Mouse (Mus musculus) heart, postnatal 0 days (tissue): ENCODE data around the gene Hat1. TPM values are rescaled to one million over a fixed set of nuclear protein-coding genes. Genes with fewer than 3 reads are reported as not detected.

ENCODE experiments used
- ATAC-seq: fragments of 200-750 bp; cut with Nextera tagmentation; 2 replicates; pipeline ENCODE4 v1.8.0; 2017; ENCODE audit warnings: low read depth, moderate number of reproducible peaks, moderate library complexity; ENCODE audit not compliant: insufficient read depth
- DNase-seq: peaks from one replicate; pipeline ENCODE4 v3.0.0-alpha.2; 2016; ENCODE audit warnings: low spot score
- H3K27ac ChIP-seq: fragments of 300-500 bp; sonication (generic); 2 replicates; pipeline ENCODE4 v1.5.1; 2014; ENCODE audit warnings: low read depth, mild to moderate bottlenecking
- H3K27me3 ChIP-seq: fragments of 300-500 bp; sonication (generic); 2 replicates; pipeline ENCODE4 v1.6.1; 2014; ENCODE audit warnings: low read length, mixed read lengths; ENCODE audit not compliant: control insufficient read depth, insufficient read depth
- H3K36me3 ChIP-seq: fragments of 300-500 bp; sonication (generic); replicated peaks from 2 replicates; pipeline ENCODE4 v1.6.1; 2014; ENCODE audit warnings: low read length, mixed read lengths; ENCODE audit not compliant: control insufficient read depth, insufficient read depth
- H3K4me1 ChIP-seq: fragments of 300-500 bp; sonication (generic); 2 replicates; pipeline ENCODE4 v1.6.1; 2014; ENCODE audit warnings: antibody characterized with exemption; ENCODE audit not compliant: control insufficient read depth, insufficient read depth
- H3K4me2 ChIP-seq: fragments of 300-500 bp; sonication (generic); 2 replicates; pipeline ENCODE4 v1.6.1; 2014; ENCODE audit warnings: low read depth, mild to moderate bottlenecking, low read length, moderate library complexity
- H3K4me3 ChIP-seq: fragments of 300-500 bp; sonication (generic); 2 replicates; pipeline ENCODE4 v1.5.1; 2014; ENCODE audit warnings: low read depth, low read length
- H3K9ac ChIP-seq: fragments of 300-500 bp; sonication (generic); replicated peaks from 2 replicates; pipeline ENCODE4 v1.6.1; 2014; ENCODE audit warnings: low read depth, low read length, mixed read lengths
- H3K9me3 ChIP-seq: fragments of 300-500 bp; sonication (generic); replicated peaks from 2 replicates; pipeline ENCODE4 v1.6.1; 2016; ENCODE audit warnings: low read length; ENCODE audit not compliant: control insufficient read depth
- CTCF ChIP-seq: IDR thresholded peaks from 2 replicates; pipeline ENCODE4 v1.5.1; 2016; ENCODE audit warnings: antibody characterized with exemption, control low read depth, low read depth
- EP300 ChIP-seq: IDR thresholded peaks from 2 replicates; pipeline ENCODE4 v1.6.1; 2016; ENCODE audit warnings: antibody characterized with exemption, low read depth
- WGBS: fragments of 180-500 bp; shearing (Covaris S2); extraction: QIAGEN DNeasy Blood & Tissue Kit; methylation state at CpG from one replicate; pipeline ENCODE4 v1.1.7; 2014; 5-methylcytosine and 5-hydroxymethylcytosine counted together
- polyA plus RNA-seq: library from polyadenylated mRNA; unstranded; fragments of >200 nt; fragmentation: Nextera tagmentation; extraction: Ambion mirVana; gene quantifications from 2 replicates; pipeline ENCODE4 v1.2.1, GENCODE M21; 2015
- total RNA-seq: library from RNA; depleted of rRNA; stranded (reverse); fragments of >200 nt; gene quantifications from 2 replicates; pipeline ENCODE4 v1.2.3, GENCODE M21; 2014; ENCODE audit warnings: low replicate concordance

Gene Hat1
- total and polyA plus RNA-seq, 2 experiments from 2014 or later: 27.2 to 66.5 TPM

- TF ChIP-seq CTCF (no peak), EP300 (no peak)
- Histone ChIP-seq H3K27me3 (no peaks in the 10 kb centered on the region), H3K9ac (no peak overlapping the region), H3K4me2 (no peak overlapping the region), H3K9me3 (no peaks in the 10 kb centered on the region), H3K36me3 (no peaks in the 10 kb centered on the region), H3K4me1 (peaks cover 3% of the 10 kb centered on the region; the same call in 1 of the 2 replicates), H3K4me3 (no peak overlapping the region), H3K27ac (no peak overlapping the region)
- DNase-seq (no peak), ATAC-seq (no peak)
- WGBS: 74% methylated on average over 13 of the region's 13 CpGs
Measured at GRCm38 (mm10) chr2:71458624-71459023, 69.9 kb downstream of the Hat1 start.

- H3K36me3 ChIP-seq: no peaks in the 10 kb centered on the region
- H3K9me3 ChIP-seq: no peaks in the 10 kb centered on the region
- 91% methylated on average over 1 of the region's 1 CpGs for WGBS
Measured at GRCm38 (mm10) chr2:71459659-71460058, 70.9 kb downstream of the Hat1 start.

GRCm38 (mm10) chr2:71461139-71461538 is 72.4 kb downstream of the Hat1 start:
- no peak overlapping the region for H3K4me2 ChIP-seq
- H3K9me3 ChIP-seq: no peaks in the 10 kb centered on the region
- no peak for DNase-seq
- no peak overlapping the region for H3K4me3 ChIP-seq
- H3K27me3 ChIP-seq: no peaks in the 10 kb centered on the region
- H3K36me3 ChIP-seq: no peaks in the 10 kb centered on the region
- no peak overlapping the region for H3K27ac ChIP-seq
- 65% methylated on average over 6 of the region's 6 CpGs for WGBS
- ATAC-seq: no peak
- TF ChIP-seq CTCF: no peak
- TF ChIP-seq EP300: no peak
- no peaks in the 10 kb centered on the region for H3K4me1 ChIP-seq
- no peak overlapping the region for H3K9ac ChIP-seq

More at GRCm38 (mm10) chr2:71459659-71460058, 70.9 kb downstream of the Hat1 start:
- Histone ChIP-seq H3K4me1 (no peaks in the 10 kb centered on the region), H3K27ac (no peak overlapping the region), H3K4me3 (no peak overlapping the region), H3K4me2 (no peak overlapping the region), H3K9ac (no peak overlapping the region), H3K27me3 (no peaks in the 10 kb centered on the region)
- ATAC-seq (no peak), DNase-seq (no peak)
- TF ChIP-seq EP300 (no peak), CTCF (no peak)

GRCm38 (mm10) chr2:71461589-71461988 is 72.8 kb downstream of the Hat1 start:
- Histone ChIP-seq H3K27me3 (no peaks in the 10 kb centered on the region), H3K9me3 (no peaks in the 10 kb centered on the region), H3K36me3 (no peaks in the 10 kb centered on the region), H3K4me3 (no peak overlapping the region), H3K4me2 (no peak overlapping the region), H3K9ac (no peak overlapping the region), H3K27ac (no peak overlapping the region), H3K4me1 (no peaks in the 10 kb centered on the region)
- TF ChIP-seq EP300 (no peak), CTCF (no peak)
- WGBS: 56% methylated on average over 7 of the region's 7 CpGs
- DNase-seq (no peak), ATAC-seq (no peak)

- H3K36me3 ChIP-seq: no peaks in the 10 kb centered on the region
- TF ChIP-seq CTCF: no peak
- TF ChIP-seq EP300: no peak
- DNase-seq: no peak
- H3K4me1 ChIP-seq: no peaks in the 10 kb centered on the region
- H3K4me2 ChIP-seq: no peak overlapping the region
- WGBS: 82% methylated on average over 4 of the region's 4 CpGs
- H3K9me3 ChIP-seq: no peaks in the 10 kb centered on the region
- H3K4me3 ChIP-seq: no peak overlapping the region
- no peak for ATAC-seq
- H3K9ac ChIP-seq: no peak overlapping the region
- H3K27ac ChIP-seq: no peak overlapping the region
- no peaks in the 10 kb centered on the region for H3K27me3 ChIP-seq
Measured at GRCm38 (mm10) chr2:71462066-71462465, 73.3 kb downstream of the Hat1 start.

GRCm38 (mm10) chr2:71462553-71462952 is 73.8 kb downstream of the Hat1 start:
- no peak for DNase-seq
- no peaks in the 10 kb centered on the region for H3K27me3 ChIP-seq
- TF ChIP-seq CTCF: no peak
- no peak for TF ChIP-seq EP300
- no peaks in the 10 kb centered on the region for H3K36me3 ChIP-seq
- ATAC-seq: no peak
- H3K9me3 ChIP-seq: no peaks in the 10 kb centered on the region
- H3K9ac ChIP-seq: no peak overlapping the region
- H3K4me1 ChIP-seq: no peaks in the 10 kb centered on the region
- no peak overlapping the region for H3K4me2 ChIP-seq
- no peak overlapping the region for H3K27ac ChIP-seq
- 73% methylated on average over 3 of the region's 3 CpGs for WGBS
- no peak overlapping the region for H3K4me3 ChIP-seq
